Mouse (Mus musculus) heart, embryonic 15.5 days (tissue): ENCODE measurements at regions not wholly inside any gene's neighbourhood (a gene's known extent, or its start where the extent isn't known, plus 50 kb on each side); places are given as distances from the start of the nearest gene placed in this dataset.

Source experiments
- ATAC-seq: fragments of 200-750 bp; cut with Nextera tagmentation; replicated peaks from 2 replicates; pipeline ENCODE4 v1.8.0; 2017; ENCODE audit warnings: low read depth, moderate TSS enrichment; ENCODE audit not compliant: insufficient number of reproducible peaks, insufficient read depth, low FRiP score
- H3K27ac ChIP-seq: fragments of 300-500 bp; sonication (generic); 2 replicates; pipeline ENCODE4 v1.5.1; 2015; ENCODE audit warnings: mild to moderate bottlenecking, inconsistent platforms
- H3K27me3 ChIP-seq: fragments of 300-500 bp; sonication (generic); 2 replicates; pipeline ENCODE4 v1.6.1; 2015; ENCODE audit warnings: inconsistent platforms
- H3K36me3 ChIP-seq: fragments of 300-500 bp; sonication (generic); 2 replicates; pipeline ENCODE4 v1.6.1; 2015; ENCODE audit warnings: mild to moderate bottlenecking, inconsistent platforms
- H3K4me1 ChIP-seq: fragments of 300-500 bp; sonication (generic); replicated peaks from 2 replicates; pipeline ENCODE4 v1.6.1; 2015; ENCODE audit warnings: inconsistent platforms
- H3K4me2 ChIP-seq: fragments of 300-500 bp; sonication (generic); 2 replicates; pipeline ENCODE4 v1.6.1; 2015; ENCODE audit warnings: inconsistent platforms, mild to moderate bottlenecking, moderate library complexity
- H3K4me3 ChIP-seq: fragments of 300-500 bp; sonication (generic); 2 replicates; pipeline ENCODE4 v1.5.1; 2015; ENCODE audit warnings: mild to moderate bottlenecking, inconsistent platforms
- H3K9ac ChIP-seq: fragments of 300-500 bp; sonication (generic); 2 replicates; pipeline ENCODE4 v1.6.1; 2015; ENCODE audit warnings: mild to moderate bottlenecking, inconsistent platforms
- H3K9me3 ChIP-seq: fragments of 300-500 bp; sonication (generic); replicated peaks from 2 replicates; pipeline ENCODE4 v1.6.1; 2016; ENCODE audit warnings: inconsistent platforms
- WGBS: fragments of 180-500 bp; shearing (Covaris S2); methylation state at CpG from one replicate; pipeline ENCODE4 v1.1.7; 2015; ENCODE audit warnings: mixed read lengths; 5-methylcytosine and 5-hydroxymethylcytosine counted together

DNA sequence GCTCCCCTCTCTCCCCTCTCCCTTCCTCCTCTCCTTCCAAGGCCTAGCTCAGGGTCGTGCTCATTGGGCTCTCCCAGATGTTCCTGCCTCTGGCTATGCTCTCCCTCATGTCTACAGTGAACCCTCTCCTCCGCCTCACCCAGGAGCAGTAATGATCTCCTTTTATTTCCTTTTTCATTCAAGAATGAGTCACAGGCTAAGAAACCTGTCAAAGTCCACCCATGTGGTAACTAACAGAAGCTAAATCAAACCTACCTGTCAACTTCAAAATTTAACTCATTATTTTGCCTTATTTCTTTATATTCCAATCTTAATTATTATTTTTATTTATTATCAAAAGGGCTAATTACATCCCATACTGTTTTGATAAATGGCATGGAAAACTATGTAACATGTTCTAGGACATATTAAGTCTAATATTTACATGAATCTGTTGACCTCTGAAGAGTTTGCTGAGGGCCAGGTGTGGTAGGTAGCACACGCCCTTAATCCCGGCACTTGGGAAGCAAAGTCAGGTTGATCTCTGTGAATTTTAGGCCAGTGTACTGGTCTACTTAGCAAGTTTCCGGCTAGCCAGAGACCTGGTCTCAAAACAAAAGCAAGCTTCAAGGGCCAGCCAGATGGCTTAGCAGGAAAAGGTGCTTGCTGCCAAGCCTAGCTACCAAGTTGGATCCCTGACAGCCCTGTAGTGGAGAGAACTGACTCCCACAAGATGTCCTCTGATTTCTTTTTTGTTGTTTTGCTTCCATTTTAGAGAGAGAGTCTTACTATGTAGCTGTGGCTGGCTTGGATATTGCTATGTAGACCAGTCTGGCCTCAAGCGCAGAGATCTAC lies 51.9 kb upstream of the Slc16a1 start:
- no peak overlapping the region for H3K4me2 ChIP-seq
- no peak overlapping the region for H3K27ac ChIP-seq
- WGBS = 89% methylated on average over 6 of the region's 6 CpGs
- no peak for ATAC-seq
- H3K4me3 ChIP-seq = no peak overlapping the region
- H3K27me3 ChIP-seq = no peaks in the 10 kb centered on the region
- no peak overlapping the region for H3K9ac ChIP-seq
- H3K4me1 ChIP-seq = peaks cover 5% of the 10 kb centered on the region
- H3K9me3 ChIP-seq = no peaks in the 10 kb centered on the region
- no peaks in the 10 kb centered on the region for H3K36me3 ChIP-seq

DNA sequence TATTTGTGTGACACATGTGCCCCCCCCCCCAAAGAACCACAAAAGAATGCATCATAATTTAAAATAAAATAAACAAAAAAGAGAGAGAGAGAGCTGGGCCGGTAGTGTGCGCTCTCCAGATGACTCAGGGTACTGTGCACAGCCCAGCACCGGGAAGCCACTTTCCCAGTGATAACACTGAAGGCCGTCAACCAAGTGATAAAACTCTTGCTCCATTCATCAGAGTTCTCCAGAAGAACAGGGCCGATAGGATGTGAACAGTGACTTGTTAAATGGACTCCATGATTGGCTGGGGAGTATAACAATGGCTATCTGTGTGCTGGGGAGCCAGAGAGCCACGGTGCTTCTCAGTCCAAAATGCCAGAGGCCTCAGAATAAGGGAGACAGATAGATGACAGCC lies 53.2 kb upstream of the Slc16a1 start:
- Histone ChIP-seq H3K4me1 (peaks cover 5% of the 10 kb centered on the region), H3K27ac (no peak overlapping the region), H3K4me2 (no peak overlapping the region), H3K9ac (no peak overlapping the region), H3K4me3 (no peak overlapping the region), H3K9me3 (no peaks in the 10 kb centered on the region), H3K27me3 (no peaks in the 10 kb centered on the region), H3K36me3 (no peaks in the 10 kb centered on the region)
- WGBS = 21% methylated on average over 6 of the region's 6 CpGs
- 0 out of 2 replicates have a peak, but pooled peaks have one; percentile 47 for ATAC-seq

DNA sequence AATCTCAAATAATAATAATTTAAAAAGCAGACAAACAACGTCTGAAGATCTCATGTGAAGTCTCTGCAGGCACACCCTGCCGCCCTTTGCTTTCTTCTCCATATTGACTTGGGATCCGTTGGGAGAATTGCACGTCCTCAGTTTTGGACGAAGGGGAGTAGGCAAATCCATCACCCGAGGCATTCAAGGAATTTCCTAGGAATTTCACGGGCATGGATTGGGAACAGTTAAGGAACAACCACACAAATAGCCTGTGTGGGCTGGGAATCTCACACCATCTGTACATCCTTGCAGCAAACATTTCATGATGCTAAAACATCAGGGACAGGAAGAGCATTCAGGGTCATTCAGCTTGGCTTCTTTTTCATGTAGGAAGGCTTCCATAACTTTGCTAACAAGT lies 55.2 kb upstream of the Slc16a1 start:
- Histone ChIP-seq H3K9me3 (no peaks in the 10 kb centered on the region), H3K4me3 (no peak overlapping the region), H3K27me3 (no peaks in the 10 kb centered on the region), H3K4me1 (peaks cover 8% of the 10 kb centered on the region), H3K36me3 (no peaks in the 10 kb centered on the region), H3K4me2 (no peak overlapping the region), H3K27ac (no peak overlapping the region), H3K9ac (no peak overlapping the region)
- 53% methylated on average over 7 of the region's 7 CpGs for WGBS
- ATAC-seq = no peak

DNA sequence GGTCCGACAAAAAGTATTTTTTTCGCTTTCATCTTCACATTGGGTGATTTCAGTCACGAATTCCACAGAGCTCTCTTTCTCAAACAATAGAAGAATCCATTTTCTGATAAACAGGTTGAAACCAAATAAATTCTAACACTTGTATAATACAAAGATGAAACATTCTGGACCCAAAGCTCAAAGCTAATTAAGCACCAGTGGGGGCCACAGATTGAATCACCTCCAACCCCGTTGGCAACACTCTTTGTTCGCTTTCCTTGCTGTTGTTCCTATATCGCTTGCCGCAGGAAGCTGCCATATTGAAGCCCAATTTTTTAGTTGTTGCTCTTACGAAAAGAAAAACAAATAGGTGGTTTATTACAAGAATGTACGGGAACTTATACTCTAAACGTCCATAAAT lies 55.9 kb upstream of the Slc16a1 start:
- Histone ChIP-seq H3K9me3 (no peaks in the 10 kb centered on the region), H3K4me2 (no peak overlapping the region), H3K27me3 (no peaks in the 10 kb centered on the region), H3K4me1 (peaks cover 8% of the 10 kb centered on the region), H3K9ac (no peak overlapping the region), H3K4me3 (no peak overlapping the region), H3K36me3 (no peaks in the 10 kb centered on the region), H3K27ac (no peak overlapping the region)
- ATAC-seq = no peak
- WGBS = 91% methylated on average over 10 of the region's 10 CpGs

DNA sequence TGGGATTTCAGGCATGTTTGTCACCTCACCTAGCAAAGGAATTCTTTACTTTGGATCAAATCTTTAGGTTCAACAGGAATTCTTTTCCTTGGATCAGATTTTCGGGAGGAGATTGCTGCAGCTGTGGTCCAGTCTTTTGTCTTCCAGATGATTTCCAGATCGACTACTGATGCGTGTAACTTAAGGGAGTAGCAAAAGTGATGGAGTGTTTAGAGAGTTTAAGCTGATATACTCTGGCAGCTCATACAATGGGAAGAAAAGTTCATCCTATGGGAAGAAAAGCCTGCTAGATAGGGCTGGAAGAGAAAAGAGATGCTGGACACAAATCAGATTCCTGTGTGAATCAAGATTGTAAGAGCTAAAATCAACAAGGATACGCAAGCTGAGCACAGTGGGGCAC lies 59.3 kb upstream of the Slc16a1 start:
- Histone ChIP-seq H3K27ac (no peak overlapping the region), H3K4me1 (peaks cover 3% of the 10 kb centered on the region; the same call in 1 of the 2 replicates), H3K9me3 (no peaks in the 10 kb centered on the region), H3K4me2 (no peak overlapping the region), H3K36me3 (no peaks in the 10 kb centered on the region), H3K27me3 (no peaks in the 10 kb centered on the region), H3K4me3 (no peak overlapping the region), H3K9ac (no peak overlapping the region)
- 69% methylated on average over 4 of the region's 4 CpGs for WGBS
- ATAC-seq = no peak

DNA sequence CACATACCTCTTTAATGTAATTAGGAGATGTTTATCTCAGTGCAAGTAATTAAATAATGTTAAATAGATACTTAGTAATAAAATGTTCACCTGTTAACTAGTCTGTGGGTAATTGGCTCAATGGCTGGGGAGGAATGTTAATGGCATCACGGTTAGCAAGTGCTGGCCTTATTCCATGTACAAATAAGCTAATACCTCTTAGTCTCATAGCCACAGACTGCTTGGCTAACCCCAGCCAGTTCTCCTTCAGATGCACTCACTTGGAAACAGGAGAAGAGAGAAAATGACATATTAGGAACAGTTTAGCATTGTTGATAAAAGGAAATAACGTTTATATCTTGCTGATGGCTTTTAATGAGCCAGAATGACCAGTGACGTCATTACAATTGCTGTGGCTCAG lies 60.1 kb upstream of the Slc16a1 start:
- H3K9ac ChIP-seq = no peak overlapping the region
- H3K27ac ChIP-seq = no peak overlapping the region
- WGBS = 32% methylated on average over 3 of the region's 3 CpGs
- H3K4me3 ChIP-seq = no peak overlapping the region
- no peaks in the 10 kb centered on the region for H3K9me3 ChIP-seq
- H3K36me3 ChIP-seq = no peaks in the 10 kb centered on the region
- ATAC-seq = no peak
- no peak overlapping the region for H3K4me2 ChIP-seq
- peaks cover 3% of the 10 kb centered on the region; the same call in 1 of the 2 replicates for H3K4me1 ChIP-seq
- H3K27me3 ChIP-seq = no peaks in the 10 kb centered on the region

DNA sequence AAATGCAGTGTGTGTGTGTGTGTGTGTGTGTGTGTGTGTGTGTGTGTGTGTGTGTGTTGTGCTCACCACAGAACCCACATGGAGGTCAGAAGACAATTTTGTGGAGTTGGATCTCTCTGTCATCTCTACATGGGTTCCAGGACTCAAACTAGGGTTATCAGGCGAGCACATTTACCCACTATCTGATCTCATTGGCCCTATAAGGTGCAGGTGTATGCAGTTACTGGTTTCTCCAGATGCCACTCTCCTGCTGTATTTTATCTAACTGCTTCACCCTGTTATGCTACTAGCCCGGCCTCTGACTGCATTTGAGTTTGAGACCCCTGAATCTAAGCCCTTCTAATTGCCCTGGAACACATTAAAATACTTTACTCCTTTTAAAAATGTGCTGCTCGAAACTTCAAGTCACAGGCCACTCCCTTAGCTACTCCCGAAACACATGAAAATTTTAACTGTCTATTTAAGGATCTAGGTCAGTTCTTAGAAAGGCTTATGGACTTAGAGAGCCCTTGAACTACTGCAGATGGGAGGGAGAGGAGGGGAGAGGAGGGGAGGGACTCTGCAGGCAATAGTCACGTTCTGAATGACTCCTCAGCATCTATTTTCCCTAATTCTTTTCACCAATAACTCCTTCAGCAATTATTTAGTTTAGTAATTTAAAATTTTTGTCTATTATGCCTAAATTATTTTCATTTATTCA lies 61.1 kb upstream of the Slc16a1 start:
- Histone ChIP-seq H3K27me3 (no peaks in the 10 kb centered on the region), H3K4me2 (no peak overlapping the region), H3K4me1 (peaks cover 3% of the 10 kb centered on the region; the same call in 1 of the 2 replicates), H3K27ac (no peak overlapping the region), H3K36me3 (no peaks in the 10 kb centered on the region), H3K9me3 (no peaks in the 10 kb centered on the region), H3K9ac (no peak overlapping the region), H3K4me3 (no peak overlapping the region)
- no peak for ATAC-seq
- 58% methylated on average over 5 of the region's 5 CpGs for whole genome bisulfite sequencing

DNA sequence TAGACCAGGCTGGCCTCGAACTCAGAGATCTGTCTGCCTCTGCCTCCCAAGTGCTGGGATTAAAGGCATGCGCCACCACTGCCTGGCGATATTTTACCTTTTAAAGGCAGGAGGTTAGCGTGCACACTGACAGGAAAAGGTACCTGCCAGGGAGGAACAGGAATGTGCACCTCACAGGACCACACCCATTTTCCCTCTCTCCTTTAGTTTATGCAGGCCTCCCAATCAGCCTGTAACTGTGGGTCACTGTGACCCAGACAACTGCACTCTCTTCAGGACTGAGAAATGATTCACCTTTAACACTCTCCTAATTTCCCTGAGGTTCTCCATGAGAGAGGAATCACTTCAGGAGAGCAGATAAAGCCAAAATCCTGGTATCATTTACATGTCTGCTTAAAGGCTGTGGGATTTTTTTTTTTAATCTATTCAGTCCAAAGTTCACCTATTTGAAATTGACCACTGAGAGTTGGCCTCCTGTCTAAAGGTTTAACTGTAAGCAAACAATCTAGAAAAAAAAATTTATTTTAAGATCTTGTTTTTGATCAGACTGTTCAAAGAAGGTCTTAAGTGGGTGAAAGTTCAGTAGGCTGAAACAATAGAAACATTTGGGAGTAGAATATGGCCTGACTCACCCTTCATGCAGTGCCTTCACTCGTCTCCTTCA lies 61.7 kb upstream of the Lrig2 start:
- WGBS = 73% methylated on average over 5 of the region's 5 CpGs
- Histone ChIP-seq H3K9me3 (no peaks in the 10 kb centered on the region), H3K27ac (no peak overlapping the region), H3K9ac (no peak overlapping the region), H3K27me3 (no peaks in the 10 kb centered on the region), H3K36me3 (no peaks in the 10 kb centered on the region), H3K4me3 (no peak overlapping the region), H3K4me2 (no peak overlapping the region), H3K4me1 (no peaks in the 10 kb centered on the region)
- no peak for ATAC-seq

DNA sequence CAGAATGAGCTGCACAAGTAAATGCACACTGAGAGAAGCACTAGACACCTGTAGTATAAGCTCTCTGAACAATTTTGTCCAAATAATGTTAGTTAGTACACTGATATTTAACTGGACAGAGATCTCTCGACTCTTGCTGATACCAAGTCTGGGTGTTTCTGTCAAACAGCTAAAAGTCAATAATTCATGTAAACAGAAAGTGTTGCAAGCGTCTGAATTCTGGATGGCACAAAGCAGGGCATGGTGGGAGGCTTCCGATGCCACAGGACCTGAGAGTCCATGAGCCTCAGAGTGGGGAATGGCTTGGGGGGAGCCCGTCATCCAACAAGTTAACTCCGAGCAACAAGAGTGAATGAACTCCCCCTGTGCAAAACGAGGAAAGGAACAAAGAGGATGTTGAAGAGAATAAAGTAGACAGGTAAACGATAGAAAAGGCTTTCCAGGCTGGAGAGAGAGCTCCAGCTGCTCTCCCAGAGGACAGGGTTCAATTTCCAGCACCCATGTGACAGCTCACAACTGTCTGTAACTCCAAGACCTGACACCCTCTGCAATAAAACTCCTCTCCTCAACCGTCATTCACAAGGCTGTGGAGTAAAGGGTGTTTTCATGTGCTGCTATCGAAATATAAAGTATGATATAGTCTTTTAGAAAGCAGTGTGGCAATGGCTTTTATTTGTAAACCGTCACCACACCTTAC lies 60.4 kb upstream of the Lrig2 start:
- no peaks in the 10 kb centered on the region for H3K27me3 ChIP-seq
- H3K9me3 ChIP-seq = no peaks in the 10 kb centered on the region
- no peak overlapping the region for H3K4me3 ChIP-seq
- no peak overlapping the region for H3K9ac ChIP-seq
- no peak overlapping the region for H3K27ac ChIP-seq
- no peak for ATAC-seq
- no peaks in the 10 kb centered on the region for H3K36me3 ChIP-seq
- H3K4me1 ChIP-seq = no peaks in the 10 kb centered on the region
- no peak overlapping the region for H3K4me2 ChIP-seq
- 73% methylated on average over 10 of the region's 10 CpGs for WGBS

DNA sequence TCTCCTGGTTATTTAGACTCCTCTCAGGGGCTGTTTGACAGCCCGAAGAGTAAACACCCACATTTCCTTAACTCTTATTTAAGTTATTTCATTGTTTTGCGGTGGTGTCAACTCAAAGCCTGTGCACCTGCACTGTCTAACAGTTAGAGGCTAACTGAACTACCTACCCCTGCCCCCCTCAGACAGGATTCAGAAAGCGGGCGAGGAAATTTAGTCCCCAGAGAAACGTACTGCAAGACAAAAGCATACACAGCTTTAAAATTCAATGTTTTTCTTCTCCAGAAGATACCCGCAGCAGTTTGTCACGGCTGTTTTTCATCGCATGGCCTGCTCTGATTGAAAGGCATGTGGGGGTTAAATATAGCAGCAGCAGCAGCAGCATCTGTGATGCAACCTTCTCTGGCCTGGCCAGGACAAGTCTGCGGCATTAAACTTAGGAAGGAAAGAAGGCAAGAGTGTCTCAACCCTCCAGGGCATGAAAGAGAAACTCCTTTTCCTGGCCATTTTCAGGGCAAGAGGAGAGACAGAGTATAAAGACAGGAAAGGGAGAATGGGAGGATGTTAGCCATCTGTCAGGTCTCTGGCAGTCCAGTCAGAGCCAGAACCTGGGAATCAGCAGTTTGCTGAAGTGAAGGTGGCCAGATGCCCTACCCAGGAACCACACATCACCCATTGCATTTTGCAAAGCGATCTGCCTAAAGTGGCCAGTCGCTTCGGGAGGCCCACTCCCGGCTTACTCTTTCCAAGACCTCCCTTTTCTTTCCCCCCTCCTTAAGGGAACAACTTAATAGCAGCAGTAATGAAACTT lies 53.9 kb upstream of the Lrig2 start:
- ATAC-seq = no peak
- H3K36me3 ChIP-seq = no peaks in the 10 kb centered on the region
- H3K4me2 ChIP-seq = peak overlapping the region; percentile 26; the same call in 1 of the 2 replicates
- H3K9me3 ChIP-seq = no peaks in the 10 kb centered on the region
- H3K27me3 ChIP-seq = no peaks in the 10 kb centered on the region
- no peak overlapping the region for H3K4me3 ChIP-seq
- H3K9ac ChIP-seq = no peak overlapping the region
- H3K4me1 ChIP-seq = peaks cover 19% of the 10 kb centered on the region
- WGBS = 29% methylated on average over 13 of the region's 13 CpGs
- peak overlapping the region; percentile 74 for H3K27ac ChIP-seq
